Mouse (Mus musculus) Patski (cell line): ENCODE measurements at regions not wholly inside any gene's neighbourhood (a gene's known extent, or its start where the extent isn't known, plus 50 kb on each side); places are given as distances from the start of the nearest gene placed in this dataset.

Experiments
- ATAC-seq: fragments of 100-300 bp; one replicate; pipeline ENCODE4 v1.8.0; 2021
- CTCF ChIA-PET: fragments of 350-600 bp; sonication (Branson Sonifier 250); formaldehyde crosslinking; loops from one replicate; lab custom pipeline; 2022; ENCODE audit warnings: inconsistent platforms; lab: Charles Lee
- POLR2A ChIA-PET: fragments of 350-600 bp; sonication (Branson Sonifier 250); formaldehyde crosslinking; loops from one replicate; lab custom pipeline; 2022; ENCODE audit warnings: antibody characterized with exemption, inconsistent platforms; lab: Charles Lee
- DNase-seq: peaks from one replicate; pipeline ENCODE4 v3.0.0-alpha.2; 2011; ENCODE audit warnings: low read depth, low spot score
- H3K27me3 ChIP-seq: fragments of 371-371 bp; one replicate; pipeline ENCODE4 v1.5.1; 2021
- CTCF ChIP-seq: fragments of 100-300 bp; IDR thresholded peaks from one replicate; pipeline ENCODE4 v1.5.1; 2021
- in situ Hi-C: fragments of 300-500 bp; cut with MboI; formaldehyde crosslinking; loops from 3 replicates; pipeline ENCODE4 v1.11.1; 2018; ENCODE audit warnings: low pct_unique_long_range_greater_than_20kb, mixed read lengths

DNA sequence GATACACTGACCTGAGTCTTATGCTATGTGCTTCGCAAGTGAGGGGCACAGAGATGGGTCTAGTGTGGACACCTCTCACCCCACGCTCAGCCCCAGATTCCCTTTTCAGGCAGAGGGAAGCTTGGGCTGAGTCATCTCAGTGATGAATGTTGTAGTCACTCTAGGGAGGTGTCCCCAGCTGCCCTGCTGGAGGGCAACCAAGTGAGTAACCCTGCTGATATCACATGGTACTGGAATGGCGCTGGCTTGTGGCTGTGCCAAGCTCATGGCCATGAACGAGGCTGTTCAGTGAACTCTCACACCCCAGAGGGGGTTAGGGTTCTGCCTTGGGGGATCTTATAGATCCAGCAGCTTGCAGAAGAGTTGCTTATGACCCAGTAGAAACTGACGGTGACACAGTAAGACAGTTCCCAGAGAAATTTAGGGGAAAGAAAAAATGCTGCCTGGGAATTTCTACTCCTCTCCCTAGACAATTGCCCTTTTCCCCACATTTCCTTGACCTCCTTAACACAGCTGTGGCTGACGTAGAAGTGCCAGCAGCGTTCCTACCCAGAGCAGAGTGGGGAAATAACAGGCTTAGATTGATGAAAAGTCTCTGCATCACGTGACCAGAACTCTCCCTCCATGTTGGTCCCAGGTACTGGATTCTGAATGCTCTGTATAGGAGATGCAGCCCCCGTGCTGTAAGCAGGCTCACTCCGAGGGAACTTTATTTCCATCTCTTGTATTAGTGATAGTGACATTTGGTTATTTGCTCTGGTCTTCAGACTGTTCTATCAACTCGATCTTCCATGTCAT is 107.6 kb upstream of the Dusp10 start:
- in situ Hi-C loops: no loop called here
- CTCF ChIA-PET: interaction anchor here (0.6 kb wide), 1 partner anchor 548 kb away, joined by 3 read pairs; no protein-coding TSS in a partner anchor
- no peak for TF ChIP-seq CTCF
- no peaks in the 10 kb centered on the region for H3K27me3 ChIP-seq
- DNase-seq (peak; percentile 64), ATAC-seq (peak; percentile 86)
- POLR2A ChIA-PET: interaction anchor here (0.6 kb wide), 1 partner anchor 55 kb away, joined by 3 read pairs; no protein-coding TSS in a partner anchor

DNA sequence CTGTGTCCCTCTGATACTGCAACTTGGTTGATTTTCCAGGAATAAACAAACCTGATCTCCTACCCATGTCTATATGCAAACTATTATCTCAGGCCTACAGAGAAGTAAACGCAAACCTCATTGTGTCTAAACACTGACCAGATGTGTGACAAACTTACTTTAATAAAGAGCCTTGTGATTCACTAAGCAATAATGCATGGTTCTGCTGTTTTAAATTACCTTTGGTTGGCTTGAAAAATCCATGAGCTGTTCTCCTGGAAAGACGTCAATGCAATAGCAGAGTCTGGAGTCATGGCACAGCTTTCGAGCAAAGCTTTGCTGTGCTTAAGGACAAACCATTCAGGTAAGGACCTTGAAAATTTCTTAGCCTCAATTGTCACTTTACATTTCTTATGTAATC is 95.4 kb upstream of the Dusp10 start:
- ATAC-seq (no peak), DNase-seq (no peak)
- CTCF ChIA-PET: interaction anchor here (0.8 to 2.7 kb wide), 4 partner anchors 10 to 62 kb away, joined by 3 to 9 read pairs (median 4); no protein-coding TSS in a partner anchor
- POLR2A ChIA-PET: no interaction called here
- in situ Hi-C loops: no loop called here
- TF ChIP-seq CTCF: no peak
- H3K27me3 ChIP-seq: no peaks in the 10 kb centered on the region

DNA sequence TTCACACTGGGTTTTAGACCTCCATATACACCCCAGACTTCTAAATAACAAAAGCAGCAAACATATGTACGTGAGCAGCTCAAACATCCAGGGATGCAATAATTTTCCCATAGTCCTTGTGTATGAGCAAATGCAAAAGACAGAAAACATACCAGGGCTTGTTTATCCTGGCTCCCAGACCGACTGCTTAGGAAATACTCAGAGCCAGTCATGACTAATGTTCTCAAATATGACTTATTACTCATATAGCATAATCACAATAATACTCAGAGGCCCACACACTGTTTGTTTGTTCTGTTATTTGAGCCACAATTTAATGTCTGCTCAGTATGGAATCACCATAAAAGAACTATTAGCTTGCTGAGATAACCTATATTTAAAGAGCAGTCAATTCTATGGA is 91.8 kb upstream of the Dusp10 start:
- TF ChIP-seq CTCF: no peak
- ChIA-PET POLR2A (no interaction called here), CTCF (interaction anchor here (1.0 kb wide), 1 partner anchor 10 kb away, joined by 3 read pairs; no protein-coding TSS in a partner anchor)
- in situ Hi-C loops: no loop called here
- ATAC-seq: no peak
- no peak for DNase-seq
- H3K27me3 ChIP-seq: no peaks in the 10 kb centered on the region

DNA sequence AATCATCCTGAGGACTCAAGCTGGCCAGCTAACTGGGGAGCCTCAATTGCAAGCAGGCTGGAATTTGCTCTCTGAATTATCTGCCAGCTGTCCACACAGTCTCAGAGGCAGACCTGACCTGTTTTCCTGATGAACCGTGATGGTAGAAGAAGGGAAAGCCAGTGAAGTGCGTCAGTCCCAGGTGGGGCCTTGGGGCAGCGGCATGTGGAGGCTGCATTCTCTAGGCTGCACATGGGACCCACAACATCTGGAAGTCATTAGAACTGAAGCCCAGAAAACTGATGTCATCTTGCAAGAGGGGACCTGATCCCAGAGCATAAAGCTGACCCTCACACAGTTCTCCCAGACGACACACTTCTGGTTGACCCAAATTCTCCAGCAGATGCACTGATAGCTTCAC is 84.6 kb upstream of the Dusp10 start:
- TF ChIP-seq CTCF: no peak
- ATAC-seq (no peak), DNase-seq (no peak)
- ChIA-PET CTCF (no interaction called here), POLR2A (no interaction called here)
- H3K27me3 ChIP-seq: no peaks in the 10 kb centered on the region
- in situ Hi-C loops: no loop called here

DNA sequence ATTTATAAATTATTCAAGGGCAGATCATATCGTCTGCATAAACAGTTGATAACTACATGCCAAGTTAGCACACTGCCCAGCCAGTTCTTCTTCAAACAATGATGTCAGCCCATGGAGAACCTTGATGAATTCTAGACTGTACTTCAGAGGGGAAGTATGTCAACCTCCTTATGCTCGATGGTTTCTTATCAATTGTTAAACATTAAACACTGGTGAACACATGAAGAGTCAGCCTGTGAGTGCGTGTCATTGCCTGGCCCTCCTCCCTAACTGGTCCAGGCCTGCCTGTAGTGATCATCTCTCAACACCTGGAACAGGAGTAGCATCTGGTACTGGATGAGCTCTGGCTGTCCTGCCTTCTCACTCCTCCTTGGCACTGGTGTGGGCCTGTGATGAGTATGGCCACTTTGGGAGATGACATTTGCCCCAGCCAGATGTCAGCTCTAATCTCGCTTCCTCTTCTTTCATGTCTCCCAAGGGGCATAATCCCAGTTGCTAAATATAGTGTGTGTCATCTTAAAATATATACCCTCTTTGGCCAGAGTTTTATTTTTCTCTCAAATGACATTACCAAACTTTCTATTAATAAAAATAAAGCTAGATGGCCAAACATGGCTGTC is 82.6 kb upstream of the Dusp10 start:
- ATAC-seq: no peak
- in situ Hi-C loops: no loop called here
- DNase-seq: no peak
- CTCF ChIA-PET: interaction anchor here (0.8 kb wide), 1 partner anchor 163 kb away, joined by 3 read pairs; no protein-coding TSS in a partner anchor
- no peak for TF ChIP-seq CTCF
- H3K27me3 ChIP-seq: no peaks in the 10 kb centered on the region
- POLR2A ChIA-PET: interaction anchor here (0.7 kb wide), 1 partner anchor 72 kb away, joined by 3 read pairs; no protein-coding TSS in a partner anchor

DNA sequence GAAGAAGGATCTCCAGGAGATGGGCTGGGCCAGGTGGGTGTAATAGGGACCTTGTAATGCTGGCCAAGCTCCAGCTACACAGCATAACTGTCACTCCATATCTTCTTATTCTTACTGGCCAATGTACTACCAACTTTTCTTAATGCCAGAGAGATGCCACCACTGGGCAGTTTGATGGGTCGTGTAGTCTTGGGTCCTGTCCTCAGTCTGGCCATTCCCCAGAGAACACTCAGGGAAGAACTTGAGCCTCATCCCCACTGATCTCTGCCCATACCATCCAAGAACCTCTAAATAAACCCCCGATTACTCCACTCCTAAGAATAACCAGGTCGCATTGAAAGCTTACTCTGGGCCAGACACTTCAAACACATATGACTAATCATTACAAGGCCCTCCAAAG is 82.0 kb upstream of the Dusp10 start:
- ATAC-seq (no peak), DNase-seq (no peak)
- in situ Hi-C loops: no loop called here
- H3K27me3 ChIP-seq: no peaks in the 10 kb centered on the region
- no peak for TF ChIP-seq CTCF
- ChIA-PET CTCF (interaction anchor here (0.7 to 0.8 kb wide), 2 partner anchors 10 to 164 kb away, joined by 3 read pairs; no protein-coding TSS in a partner anchor), POLR2A (interaction anchor here (0.7 kb wide), 1 partner anchor 72 kb away, joined by 3 read pairs; no protein-coding TSS in a partner anchor)

DNA sequence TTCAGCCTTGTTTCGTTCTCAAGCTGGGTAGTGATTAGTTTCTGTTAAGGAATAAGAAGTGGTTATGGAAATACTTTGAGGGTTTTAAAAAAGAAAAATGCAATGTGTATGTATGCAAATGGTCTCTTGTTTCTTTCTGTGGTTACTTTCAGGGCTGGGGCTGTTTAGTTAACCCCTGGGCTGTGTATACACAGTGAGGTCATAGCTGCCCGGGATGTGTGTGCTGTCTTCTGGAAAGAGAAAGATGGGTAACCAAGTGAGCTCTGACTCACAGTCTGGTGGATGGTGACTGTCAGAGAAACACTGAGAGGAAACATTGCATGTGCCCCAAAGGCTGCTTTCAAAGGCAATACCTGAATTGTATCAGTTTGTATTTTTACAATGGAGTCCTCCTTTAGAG is 79.3 kb upstream of the Dusp10 start:
- DNase-seq (peak; percentile 80), ATAC-seq (peak; percentile 98)
- TF ChIP-seq CTCF: no peak
- no peaks in the 10 kb centered on the region for H3K27me3 ChIP-seq
- CTCF ChIA-PET: interaction anchor here (1.1 to 1.3 kb wide), 2 partner anchors 16 to 152 kb away, joined by 3 read pairs; no protein-coding TSS in a partner anchor
- in situ Hi-C loops: no loop called here
- POLR2A ChIA-PET: interaction anchor here (0.5 kb wide), 1 partner anchor 104 kb away, joined by 4 read pairs; no protein-coding TSS in a partner anchor

DNA sequence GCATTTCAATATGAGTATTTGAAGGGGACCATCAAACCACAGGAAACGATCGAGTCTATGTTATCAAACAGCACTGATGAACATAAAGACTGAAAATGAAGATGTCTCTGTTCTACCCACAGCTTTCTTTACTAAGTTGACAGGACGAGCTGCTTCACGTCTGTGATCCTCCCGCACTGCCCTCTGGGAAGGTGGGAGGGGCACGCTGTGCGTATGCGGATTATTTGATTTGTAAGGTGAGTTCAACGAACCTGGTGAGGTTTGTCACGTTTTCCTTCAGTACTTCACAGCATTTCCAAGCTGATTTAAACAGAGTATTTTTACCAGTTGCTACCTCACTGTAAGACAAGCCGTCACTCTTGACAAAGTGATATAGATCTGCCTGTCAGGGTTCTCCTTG is 75.9 kb upstream of the Dusp10 start:
- DNase-seq: no peak
- ATAC-seq: no peak
- no peaks in the 10 kb centered on the region for H3K27me3 ChIP-seq
- in situ Hi-C loops: no loop called here
- CTCF ChIA-PET: no interaction called here
- POLR2A ChIA-PET: no interaction called here
- no peak for TF ChIP-seq CTCF

DNA sequence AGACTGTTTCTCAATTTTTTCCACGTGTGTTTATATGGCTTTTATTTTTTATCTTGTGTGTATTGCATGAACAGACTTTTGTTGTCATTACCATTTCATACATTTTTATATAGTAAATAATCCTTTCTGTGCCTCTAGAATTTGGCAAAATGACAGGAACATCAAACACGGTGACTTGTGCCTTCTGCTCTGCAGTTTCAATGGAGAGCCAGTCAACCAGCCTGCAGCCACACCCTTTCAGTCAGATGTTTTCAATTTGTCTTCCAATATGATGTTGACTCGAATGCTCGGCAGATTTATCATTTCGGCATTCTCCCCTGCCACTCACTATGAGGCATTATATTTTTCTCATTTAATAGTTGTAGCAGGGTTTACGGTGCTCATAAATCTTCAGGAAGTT is 74.7 kb upstream of the Dusp10 start:
- CTCF ChIA-PET: no interaction called here

DNA sequence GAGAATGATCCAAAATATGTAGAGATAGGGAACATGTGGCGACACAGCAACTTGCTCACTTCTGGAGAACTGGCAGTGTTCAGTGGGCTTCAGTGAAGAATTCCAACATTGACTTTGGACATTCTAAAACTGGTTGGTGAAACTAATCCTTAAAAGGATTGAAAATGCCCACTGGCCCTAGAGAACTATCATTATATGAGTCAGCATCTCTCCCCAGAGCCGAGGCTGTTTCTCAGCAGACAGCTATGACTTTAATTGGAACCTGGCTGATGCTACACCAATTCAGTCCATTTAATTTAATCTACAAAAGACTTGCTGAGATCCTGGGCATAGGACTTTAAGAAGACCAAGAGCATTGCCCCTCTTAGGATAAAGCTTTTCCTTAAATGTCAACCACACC is 72.4 kb upstream of the Dusp10 start:
- in situ Hi-C loops: no loop called here
- H3K27me3 ChIP-seq: no peaks in the 10 kb centered on the region
- DNase-seq (no peak), ATAC-seq (no peak)
- TF ChIP-seq CTCF: no peak
- CTCF ChIA-PET: no interaction called here
- POLR2A ChIA-PET: interaction anchor here (0.7 kb wide), 1 partner anchor 115 kb away, joined by 3 read pairs; no protein-coding TSS in a partner anchor

More for the DNA sequence above, 74.7 kb upstream of the Dusp10 start:
- no peak for TF ChIP-seq CTCF
- ATAC-seq: no peak
- no peak for DNase-seq
- no peaks in the 10 kb centered on the region for H3K27me3 ChIP-seq
- in situ Hi-C loops: no loop called here
- POLR2A ChIA-PET: no interaction called here
